Mouse (Mus musculus) 3134 (cell line): ENCODE results near the gene Ttc7.

Experiments used
- DNase-seq: peaks from one replicate; pipeline ENCODE4 v3.0.0-alpha.2; 2011; ENCODE audit warnings: low spot score; ENCODE audit not compliant: insufficient read length; ENCODE audit errors: extremely low read depth

Gene Ttc7

DNA sequence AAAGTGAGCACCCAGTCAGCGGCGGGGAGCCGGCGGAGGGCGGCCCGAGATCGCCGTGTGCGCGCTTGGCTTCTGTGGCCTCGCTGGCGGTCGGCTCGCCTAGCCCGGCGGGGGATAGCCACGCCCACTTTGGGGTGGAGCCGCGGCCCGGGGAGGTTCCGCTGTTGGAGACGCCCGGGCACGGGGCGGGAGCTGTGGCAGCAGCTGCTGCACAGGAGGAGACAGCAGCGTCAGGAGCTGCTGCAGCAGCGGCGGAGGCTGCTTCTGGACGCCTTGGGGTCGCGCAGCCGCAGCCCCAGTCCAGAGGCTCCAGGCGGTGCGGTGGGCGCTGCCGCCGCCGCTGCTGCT is at the start of gene Ttc7:
Gene Ttc7 (plus strand): TSS at position 181 of the 348 bp plus-strand sequence.
- peak; percentile 96 for DNase-seq

GRCm38 (mm10) chr17:87235019-87235418 is 47.7 kb upstream of the Ttc7 start:
- no peak for DNase-seq

GRCm38 (mm10) chr17:87236725-87237650 is 45.7 kb upstream of the Ttc7 start:
- DNase-seq = peak; percentile 93

- no peak for DNase-seq
Observed at GRCm38 (mm10) chr17:87237826-87238225, 44.9 kb upstream of the Ttc7 start.

- no peak for DNase-seq
Observed at GRCm38 (mm10) chr17:87246103-87246502, 36.6 kb upstream of the Ttc7 start.

GRCm38 (mm10) chr17:87254384-87254783 is 28.3 kb upstream of the Ttc7 start:
- DNase-seq = no peak

GRCm38 (mm10) chr17:87255672-87256071 is 27.0 kb upstream of the Ttc7 start:
- no peak for DNase-seq

- DNase-seq = no peak
Observed at GRCm38 (mm10) chr17:87263401-87263800, 19.3 kb upstream of the Ttc7 start.

DNA sequence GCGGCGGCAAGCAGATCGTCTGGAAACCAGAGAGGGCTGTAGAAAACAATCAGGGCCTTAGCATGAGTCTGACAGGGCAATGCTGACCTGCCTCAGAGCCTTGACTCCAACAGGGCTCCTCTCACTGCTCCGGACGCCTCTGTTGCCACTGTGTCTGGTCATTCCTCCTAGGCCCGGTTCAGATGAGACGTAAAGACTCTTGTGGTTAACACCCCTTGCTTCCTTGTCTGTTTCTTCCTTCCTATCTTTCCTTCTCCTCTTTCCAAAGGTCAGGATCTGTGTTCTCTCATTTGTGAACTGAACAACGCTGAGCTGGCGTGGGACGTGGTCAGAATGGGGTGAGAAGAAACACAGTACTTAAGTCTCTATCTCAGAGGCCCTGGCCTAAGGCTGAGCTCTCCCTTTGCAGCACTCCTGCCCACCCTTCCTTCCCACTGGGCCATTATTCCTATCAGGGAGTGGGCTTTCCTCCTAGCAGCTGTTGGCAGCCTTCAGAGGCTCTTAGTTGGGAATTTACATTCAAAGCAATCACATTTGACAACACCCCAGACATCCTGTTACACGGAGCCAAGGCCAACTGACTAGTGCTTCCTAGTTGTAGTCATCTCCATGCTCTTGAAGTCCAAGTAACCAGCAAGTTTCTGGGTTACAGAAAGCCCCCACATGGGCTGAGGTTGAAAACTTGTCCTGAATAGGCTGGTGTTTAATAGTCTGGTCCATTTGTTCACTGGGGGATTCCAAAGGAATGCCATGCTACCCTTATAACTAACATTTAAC is 18.4 kb upstream of the Ttc7 start:
- no peak for DNase-seq

GRCm38 (mm10) chr17:87264927-87265791 is 17.5 kb upstream of the Ttc7 start:
- no peak for DNase-seq

GRCm38 (mm10) chr17:87265792-87266186 is 16.9 kb upstream of the Ttc7 start, which contains the start of gene Mcfd2:
TSS of gene Mcfd2 (minus strand) at chr17:87265935.
- DNase-seq = peak; percentile 96

GRCm38 (mm10) chr17:87269454-87269853 is 13.2 kb upstream of the Ttc7 start:
- no peak for DNase-seq

GRCm38 (mm10) chr17:87275363-87276341 is 7.0 kb upstream of the Ttc7 start:
- DNase-seq = peak; percentile 59

GRCm38 (mm10) chr17:87282007-87282705 is 530 bp upstream of the Ttc7 start:
- peak; percentile 90 for DNase-seq

- DNase-seq = no peak
Observed at GRCm38 (mm10) chr17:87283055-87283754, 519 bp downstream of the Ttc7 start.

GRCm38 (mm10) chr17:87283755-87284481 is 1.2 kb downstream of the Ttc7 start:
- peak; percentile 77 for DNase-seq

- no peak for DNase-seq
Observed at GRCm38 (mm10) chr17:87284482-87285040, 1.9 kb downstream of the Ttc7 start.
